Mouse (Mus musculus): ENCODE data around the gene Gm21497. TPM values are rescaled to one million over a fixed set of nuclear protein-coding genes. Genes with fewer than 3 reads are reported as not detected.

Gene Gm21497
- not detected for polyA plus RNA-seq (2014; fragmentation: Illumina TruSeq; extraction: RNeasy Lipid Tissue Mini Kit (QIAGEN cat#74804); ENCODE audit: low read depth, low replicate concordance)

GRCm38 (mm10) chrY:61646446-61646845 lies at the start of gene Gm21497:
Gene Gm21497 (plus strand): TSS chrY:61646746.

All from heart, adult 10 weeks (tissue).